Mouse (Mus musculus) cerebellum, postnatal 25 days (tissue): ENCODE measurements around the gene Cmss1.

ENCODE experiments used
- DNase-seq, 2 experiments: peaks; one replicate each; pipeline ENCODE4 v3.0.0; 2021; ENCODE audit warnings: mixed read lengths in 2 of 2

The Cmss1 gene

DNA sequence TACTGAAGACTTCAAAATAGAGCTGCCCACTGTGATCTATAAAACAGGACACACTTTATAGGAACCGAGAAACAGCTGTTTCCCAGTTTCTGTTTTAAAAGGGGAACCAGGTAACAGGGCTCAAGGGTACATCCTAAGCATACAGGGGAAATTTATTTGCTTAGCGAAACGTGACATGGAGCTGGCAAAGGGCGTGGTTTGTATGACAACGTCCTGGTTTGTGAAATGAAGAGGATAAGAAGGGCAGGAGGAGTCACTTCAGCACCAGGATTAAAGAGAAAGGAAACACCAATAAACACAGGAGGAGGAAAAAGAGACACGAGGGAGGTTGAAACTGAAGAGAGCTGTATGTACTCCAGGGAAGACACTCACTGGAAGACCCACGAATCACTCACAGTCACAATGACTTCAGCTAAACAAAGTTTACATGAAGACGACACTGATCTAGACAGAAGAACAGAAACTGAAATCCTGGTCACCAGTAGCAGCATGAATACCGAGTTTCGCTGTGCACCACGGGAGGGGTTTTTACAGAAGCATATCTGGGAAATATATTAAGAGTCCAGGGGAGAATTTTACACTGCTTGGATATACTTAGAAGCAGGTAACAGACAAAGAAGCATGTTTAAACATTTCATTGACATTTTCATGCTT, 269.8 kb downstream of the Cmss1 start:
- no peak for DNase-seq

DNA sequence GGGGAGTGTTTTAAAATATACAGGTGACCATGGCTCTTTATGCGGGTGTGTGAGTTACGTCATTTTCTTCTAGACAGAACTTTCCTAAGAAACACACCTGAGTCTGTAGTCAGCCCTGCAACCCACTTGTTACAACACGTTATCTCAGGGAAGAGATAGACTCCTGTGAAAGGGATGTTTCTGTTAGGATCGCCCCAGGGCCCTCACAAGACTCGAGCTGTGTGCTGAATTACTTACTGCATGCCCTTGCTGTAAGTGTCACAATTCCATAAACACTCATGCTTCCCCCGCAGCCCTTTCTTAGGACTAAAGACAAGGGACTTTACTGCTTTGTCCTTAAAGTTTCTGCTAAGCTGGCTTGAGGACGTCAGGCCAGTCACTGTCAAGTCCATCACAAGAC, 274.4 kb downstream of the Cmss1 start:
- DNase-seq = no peak

DNA sequence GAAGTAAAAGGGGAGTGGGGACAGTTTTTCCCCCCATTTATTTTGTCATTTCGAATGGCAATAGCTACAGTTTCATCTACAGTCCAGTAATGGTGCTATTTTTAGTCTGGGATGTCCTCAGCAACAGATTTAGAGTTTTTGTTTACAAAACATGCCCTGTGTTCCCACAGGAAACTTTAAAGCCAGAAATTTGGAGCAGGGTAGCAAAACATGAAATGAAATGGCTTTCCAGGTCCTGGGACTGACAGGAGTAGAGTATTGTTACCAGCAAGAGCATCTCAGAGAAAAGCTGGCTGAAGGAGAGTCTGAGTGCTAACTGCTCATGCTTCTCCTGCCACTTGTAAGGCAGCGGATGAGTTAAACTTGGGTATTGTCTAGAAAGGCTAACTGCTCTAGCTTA, 276.6 kb downstream of the Cmss1 start:
- DNase-seq = no peak

DNA sequence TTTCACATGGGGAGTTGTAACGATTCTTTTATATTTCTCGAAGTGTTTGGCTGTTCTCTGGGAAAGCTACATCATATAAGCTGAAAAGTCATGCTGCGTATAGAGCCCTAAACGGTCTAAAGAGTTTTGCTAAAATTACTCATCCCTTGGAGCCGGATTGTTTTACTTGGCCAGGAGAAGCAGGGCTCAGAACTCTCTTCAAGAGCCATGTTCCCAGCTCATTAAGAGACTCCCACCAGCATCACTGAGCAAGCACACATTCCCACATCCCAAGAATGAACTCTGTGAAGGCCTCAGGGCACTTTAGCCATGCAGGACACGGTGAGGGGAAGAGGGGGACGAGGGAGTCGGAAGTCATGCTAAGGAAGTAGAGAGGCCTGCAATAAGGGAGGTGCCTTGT, 277.6 kb downstream of the Cmss1 start:
- DNase-seq = no peak

DNA sequence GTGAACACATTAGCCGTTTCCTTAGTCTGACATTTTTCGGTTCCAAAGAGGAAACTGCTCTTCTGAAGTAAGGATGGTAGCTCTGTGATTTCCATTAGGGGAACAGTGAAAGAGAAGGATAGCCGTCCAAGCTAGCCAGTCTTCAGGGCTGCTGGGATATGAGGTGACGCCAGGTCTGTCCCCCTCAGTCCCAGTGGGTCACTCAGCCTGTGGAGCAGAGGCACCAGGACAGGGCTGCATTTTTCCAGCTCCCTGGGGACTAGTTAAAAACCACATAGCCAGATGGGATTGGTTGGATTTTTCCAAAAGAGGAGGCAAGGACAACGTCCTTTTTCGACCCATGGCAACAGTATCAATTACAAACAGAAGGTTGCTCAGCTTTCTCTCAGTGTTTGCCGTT, 279.7 kb downstream of the Cmss1 start:
- DNase-seq = no peak

DNA sequence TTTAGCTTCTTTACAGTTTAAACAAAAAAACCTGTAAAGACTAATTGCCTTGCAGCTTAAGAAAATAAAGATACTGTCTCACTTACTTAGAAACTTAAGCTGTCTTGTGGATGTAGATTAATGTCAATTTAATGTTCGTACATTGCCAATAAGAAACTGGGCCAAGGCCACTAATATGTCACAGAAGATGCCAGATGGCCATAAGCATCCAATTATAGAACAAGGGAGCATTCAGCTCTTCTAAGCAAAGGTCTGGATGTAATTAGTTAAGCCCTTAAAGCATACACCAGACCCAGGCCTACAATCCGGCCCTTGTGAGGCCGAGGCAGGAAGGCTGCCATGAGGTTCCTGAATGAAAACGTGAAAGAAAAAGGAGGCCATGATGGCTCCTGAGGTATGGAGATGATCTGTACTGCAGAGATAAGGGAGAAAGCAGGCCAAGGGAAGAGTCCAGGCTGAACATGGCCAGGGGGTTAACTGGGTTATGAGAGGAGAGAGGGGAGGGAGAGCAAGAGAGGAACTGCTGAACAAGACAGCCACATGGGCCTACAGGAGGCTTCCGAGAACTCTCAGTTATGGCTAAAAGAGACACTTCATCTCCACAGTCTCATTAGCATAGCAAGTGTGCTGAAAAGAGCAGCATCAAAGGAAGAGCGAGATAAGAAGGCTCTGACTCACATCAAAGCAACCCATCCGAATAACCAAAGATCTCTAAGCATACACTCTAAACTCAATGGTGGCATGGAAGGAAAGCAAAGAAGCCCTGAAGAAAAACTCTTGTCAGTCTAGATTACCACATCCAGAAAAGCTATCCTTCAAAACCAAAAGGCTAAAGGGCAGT, 287.2 kb downstream of the Cmss1 start:
- no peak for DNase-seq

DNA sequence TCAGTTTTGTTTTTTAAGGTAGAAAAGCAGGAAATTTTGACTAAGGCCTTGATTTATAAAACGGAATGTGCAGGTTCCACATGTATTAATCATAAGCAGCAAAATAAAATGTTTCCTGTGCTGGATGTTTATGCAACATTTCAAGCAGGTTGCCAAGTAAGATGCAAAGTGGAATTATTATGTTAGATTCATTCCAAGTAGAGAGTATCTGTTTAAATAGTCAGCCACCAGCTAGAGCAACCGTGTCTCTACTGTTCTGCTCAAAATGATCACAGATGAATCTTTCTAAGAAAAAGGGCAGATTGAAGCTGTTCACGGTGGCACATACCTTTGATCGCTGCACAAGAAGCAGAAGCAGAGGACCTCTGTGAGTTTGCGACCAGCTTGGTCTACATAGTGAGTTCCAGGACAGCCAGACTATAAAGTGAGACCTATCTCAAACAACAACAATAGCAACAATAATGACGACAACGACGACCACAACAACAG, 288.0 kb downstream of the Cmss1 start:
- DNase-seq = no peak

DNA sequence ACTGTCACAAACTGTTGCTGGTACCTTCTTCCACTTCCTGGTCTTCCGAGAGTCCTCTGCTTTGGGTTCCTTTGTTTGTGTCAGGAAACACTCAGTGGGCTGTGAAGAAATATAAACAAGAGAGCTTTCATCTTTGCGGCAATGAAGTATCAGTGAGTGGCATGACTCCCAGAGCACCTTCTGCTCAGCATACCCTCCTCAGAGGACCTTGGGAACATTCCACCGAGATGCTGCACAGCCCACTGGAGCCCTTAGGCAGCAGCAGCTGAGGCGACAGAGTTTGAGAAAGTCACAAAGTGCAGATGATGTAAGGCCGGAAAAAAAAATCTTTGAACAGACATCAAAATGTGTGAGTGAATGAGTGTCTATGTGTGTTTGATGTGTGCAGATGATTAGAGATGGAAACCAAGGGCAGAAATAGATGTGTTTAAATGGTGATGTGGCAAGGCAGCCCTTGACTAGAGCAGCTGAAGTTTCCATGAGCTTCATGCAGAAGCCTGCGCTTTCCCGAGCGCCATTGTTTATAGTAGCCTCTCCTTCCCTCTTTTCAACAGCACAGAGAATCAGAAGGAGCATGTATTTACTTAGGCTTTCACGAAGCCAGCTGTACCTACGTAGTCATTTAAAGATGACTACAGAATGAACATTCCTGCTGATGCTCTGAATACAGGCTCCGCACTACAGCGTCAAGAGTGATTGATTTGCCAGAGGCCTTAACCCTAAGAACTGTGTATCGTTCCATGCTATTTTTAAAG, 288.6 kb downstream of the Cmss1 start:
- DNase-seq = no peak

DNA sequence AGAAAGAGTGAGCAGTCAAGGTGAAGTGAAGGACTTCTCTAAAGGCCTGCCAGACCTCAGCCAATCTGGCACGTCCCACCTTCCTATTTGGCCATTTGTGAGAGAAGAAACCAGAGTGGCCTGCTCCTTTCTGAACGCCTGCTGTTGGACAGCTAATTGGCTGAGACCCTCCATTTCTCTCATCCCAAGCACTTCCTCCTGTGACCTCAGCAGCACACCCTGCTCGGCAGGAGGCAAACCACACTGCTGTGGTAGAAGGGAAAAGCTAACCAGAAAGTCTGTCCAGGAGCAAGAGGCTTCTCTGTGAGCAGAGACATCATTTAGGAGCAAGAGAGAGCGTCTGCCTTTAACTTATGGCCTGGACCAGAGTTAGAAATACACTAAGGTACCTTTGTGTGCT, 289.5 kb downstream of the Cmss1 start:
- no peak for DNase-seq

DNA sequence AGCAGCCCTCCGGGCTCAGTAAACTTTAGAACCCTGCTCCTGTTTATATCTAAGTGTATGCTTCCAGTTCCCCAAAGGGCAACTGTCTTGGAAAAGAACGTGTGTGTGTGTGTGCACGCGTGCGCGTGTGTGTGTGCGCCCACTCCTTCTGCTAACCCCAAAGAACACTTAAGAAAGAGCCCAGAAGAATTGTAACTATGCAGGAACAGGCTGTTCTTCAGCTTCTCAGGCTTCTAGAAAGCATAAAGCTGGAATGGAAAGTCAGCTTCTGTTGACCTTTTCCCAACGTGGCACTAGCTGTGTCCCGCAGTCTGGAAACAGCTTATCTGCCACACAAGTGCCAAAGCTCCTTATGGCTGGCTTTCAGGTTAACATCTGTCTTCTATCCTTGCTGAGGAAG, 291.6 kb downstream of the Cmss1 start:
- DNase-seq = no peak

DNA sequence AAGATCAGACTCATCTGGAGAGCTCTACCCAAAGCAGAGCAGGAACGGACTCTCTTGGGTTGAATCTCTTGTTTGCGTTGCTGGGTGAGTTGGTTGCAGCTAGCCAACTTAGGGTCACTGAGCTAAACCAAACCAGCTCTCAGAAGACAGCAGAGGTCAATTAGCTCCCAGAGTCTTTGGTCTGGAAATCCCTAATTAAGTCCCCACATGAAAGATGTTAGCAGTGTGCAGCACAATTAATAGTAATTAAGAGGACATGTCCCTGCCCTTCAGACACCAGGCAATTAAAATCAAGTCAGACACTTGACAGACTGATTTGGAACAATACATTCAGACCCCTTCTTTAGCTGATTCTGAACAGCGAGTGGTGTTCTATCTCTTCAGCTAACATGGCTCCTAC, 292.4 kb downstream of the Cmss1 start:
- DNase-seq = no peak

DNA sequence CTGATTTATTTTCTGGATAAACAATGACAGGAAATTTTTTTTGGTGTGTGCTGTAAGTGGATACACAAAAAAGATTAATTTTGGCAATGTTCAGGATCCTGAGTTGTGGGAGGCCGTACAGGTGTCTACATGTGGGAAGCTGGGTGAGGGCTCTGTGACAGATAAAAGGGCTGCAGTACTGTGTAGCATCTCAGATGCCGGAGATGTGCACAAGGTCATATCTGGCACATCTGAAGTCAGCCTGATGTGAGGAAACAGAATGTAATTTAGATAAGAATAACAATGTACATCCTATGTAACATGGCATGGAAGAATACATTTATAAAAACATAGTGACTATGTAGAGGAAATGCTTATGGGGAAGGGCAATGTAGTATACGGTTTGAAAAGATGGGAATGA, 293.2 kb downstream of the Cmss1 start:
- no peak for DNase-seq

DNA sequence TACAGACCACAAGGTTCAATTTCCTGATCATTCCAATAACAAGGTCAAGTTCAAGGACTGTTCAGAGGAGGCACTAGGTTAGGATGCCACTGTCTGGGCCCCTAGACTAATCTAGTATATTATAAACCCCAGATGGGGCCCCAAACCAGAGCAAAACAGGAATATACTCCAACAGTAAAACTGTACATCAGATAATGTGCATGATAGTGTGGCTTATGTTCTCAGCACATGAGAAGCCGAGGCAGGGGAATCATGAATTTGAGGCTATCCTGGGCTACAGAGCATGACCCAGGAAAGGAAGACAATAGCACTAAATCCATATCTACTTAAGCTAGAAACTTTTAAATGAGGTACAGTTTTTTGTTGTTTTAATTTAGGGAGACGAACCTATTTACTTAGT, 294.5 kb downstream of the Cmss1 start:
- no peak for DNase-seq

DNA sequence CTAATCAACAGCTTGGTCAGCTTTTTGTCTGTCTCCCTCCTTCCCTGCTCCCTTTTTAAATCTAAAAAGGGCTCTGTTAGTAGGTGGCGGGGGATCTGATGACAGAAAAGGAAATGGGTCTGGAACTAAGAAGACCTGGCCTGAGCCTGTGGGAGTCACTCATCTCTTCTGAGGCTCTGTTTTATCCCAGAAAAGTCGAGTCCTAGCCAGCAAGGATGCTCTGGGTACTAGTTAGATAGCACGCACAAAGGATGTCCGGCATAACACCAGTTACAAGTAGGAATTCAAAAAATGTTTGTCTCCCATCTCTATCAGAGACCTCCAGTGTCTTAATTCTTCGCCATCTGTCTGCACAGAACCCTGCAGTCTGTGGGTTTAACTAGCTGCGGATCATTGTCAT, 301.2 kb downstream of the Cmss1 start:
- DNase-seq = no peak

DNA sequence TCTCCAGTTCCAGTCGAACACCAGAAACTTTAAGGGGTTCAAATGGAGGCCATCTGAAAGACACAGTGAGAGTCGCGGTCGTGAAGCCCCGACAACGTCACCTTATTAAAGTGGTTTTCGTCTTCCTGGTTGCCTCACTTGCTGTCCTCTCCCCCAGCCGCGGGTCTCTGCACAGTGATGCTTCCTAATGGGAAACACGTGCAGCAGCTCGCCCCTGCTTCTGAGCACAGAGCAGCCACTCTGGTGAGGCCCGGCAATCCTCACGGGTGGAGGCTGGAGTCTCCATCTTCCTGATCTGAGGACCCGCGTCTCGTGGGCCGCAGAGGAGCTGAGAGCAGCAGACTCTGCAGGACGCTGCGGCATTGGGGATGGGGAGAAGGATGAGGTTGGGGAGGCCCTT, 302.9 kb downstream of the Cmss1 start:
- no peak for DNase-seq

DNA sequence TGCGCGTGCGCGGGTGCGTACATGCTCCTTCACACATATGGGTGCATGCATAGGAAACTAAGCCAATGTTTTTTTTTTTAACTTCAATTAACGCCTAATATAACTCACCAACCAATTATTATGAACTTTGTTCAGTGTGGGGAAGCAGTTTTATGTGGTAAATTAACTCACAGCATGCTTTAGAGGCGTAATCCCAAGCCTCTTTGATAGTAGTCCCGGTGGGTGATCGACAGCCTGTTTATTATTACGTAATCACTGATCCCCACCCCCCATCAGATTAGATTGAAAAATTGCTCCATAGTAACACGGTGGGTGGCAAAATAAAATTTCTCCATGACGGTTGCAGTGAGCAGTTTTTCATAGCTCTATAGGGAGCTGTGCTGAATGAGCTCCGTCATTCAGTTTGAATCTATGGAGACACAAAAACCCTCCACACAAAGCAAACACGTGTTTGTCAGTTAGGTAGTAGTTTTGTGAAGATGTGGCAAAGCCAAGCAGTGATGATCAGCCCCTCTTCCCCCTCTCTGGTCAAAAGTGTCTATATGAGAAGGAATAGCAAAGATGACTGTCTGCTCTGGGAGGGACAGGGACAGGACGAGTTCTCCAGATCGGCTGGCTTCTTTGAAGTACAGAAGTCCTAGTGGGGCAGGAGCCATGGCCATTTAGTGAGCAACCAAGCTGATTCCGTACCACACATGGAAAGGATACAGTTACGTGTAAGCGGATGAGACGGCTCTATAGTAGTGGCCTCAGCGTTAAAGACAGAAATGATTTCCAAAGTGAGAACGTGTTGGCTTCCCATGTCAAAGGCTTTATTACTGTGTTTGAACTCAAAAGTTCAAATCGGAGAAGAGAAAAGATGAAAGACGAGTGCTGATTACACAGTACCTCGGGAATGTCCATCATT, 303.6 kb downstream of the Cmss1 start:
- DNase-seq = no peak

DNA sequence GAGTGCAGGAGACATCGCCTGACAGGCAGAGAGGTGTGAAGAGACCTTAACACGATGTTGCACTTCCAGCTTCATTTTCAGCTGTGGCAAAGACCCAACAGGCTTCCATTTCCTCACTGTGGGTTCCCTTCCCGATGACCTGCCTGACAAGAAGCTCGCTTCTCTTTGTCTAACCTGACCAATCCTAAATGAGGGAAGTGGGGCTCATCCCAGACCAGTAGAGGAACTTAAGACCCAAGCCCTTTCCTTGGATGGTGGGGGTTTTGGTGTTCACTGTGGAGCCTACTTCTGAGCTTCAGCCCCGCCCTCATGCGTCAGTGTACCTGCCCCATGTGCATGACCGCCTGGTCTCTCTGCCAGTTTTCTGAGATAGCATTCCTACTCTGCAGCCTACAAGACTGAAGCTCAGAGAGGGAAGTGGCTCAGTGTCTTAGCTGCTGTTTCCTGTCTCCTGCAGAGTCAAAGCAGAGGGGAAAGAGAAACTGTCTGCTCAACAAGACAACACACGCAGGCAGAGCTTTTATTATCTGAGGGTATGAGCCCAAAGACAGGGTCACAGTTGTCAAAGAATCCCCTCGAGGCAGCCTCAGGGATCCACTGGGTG, 305.1 kb downstream of the Cmss1 start:
- no peak for DNase-seq

DNA sequence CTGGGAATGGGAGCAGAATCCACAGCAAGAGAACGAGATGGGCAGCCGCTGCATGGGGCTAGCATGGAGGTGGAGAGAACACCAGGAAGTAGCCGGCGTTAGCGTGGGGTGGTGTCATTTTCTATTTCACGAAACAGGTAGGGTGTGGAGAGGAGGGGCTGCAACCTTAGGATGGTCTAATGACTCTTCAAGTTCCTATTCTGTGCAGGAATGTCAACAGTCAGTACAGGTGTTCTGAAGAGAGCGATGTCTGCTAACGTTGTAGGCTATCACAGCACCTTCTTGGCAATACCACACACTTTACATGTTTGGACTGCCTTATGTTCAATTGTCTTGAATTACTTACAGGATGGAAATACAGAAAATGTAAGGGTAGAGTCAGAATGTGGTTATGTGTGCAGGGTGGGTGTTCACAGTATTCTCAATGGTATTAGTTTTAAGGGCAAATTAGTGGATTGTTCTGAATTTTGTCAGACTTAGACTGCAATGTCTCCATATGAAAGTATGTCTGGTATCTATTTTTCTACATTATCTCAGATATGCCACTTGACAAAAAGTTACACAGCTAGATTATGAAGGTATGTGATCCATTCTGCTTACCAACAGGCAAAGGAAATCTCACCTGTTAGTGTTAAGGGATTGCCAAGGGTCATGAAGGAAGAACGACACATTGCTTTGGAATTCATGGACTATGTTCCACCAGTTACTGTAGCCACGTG, 311.3 kb downstream of the Cmss1 start:
- DNase-seq = no peak

DNA sequence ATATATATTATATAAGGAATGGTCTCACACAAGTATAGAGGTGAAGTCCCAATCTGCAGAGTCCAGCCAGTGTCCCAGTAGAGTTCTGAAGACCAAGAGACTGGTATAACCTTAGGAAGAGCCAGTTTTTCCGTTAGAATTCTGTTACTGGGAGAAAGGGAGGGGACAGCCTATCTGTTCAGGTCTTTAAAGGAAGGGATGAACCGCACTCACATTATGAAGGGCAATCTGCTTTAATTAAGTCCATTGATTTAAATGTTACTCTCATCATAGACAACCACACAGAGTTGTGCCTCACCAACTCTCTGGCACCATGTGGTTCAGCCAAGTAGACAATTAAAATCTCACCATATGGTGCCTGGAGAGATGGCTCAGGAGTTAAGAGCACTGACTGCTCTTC, 313.9 kb downstream of the Cmss1 start, which contains the start of gene Tmem30c:
TSS of gene Tmem30c (minus strand) at position 101 of the 400 bp plus-strand sequence.
- no peak for DNase-seq

DNA sequence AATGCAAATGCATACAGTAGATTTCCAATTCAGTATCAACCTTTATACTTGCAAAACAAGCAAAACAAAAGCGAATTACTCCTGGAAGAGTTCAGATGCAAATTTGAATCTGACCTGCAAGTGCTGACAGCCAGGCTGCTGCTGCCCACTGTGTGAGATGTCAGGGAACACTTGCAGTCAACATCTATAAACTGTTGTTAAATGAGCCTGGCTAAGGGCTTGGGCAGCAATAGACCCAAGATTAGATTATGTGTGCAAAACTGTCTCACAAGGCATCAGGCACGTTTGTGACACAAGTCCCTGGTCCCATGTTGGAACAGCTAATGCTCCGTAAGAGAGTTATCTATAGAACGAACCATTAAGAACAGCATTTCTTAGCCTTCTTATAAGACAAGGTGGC, 314.4 kb downstream of the Cmss1 start:
- no peak for DNase-seq

DNA sequence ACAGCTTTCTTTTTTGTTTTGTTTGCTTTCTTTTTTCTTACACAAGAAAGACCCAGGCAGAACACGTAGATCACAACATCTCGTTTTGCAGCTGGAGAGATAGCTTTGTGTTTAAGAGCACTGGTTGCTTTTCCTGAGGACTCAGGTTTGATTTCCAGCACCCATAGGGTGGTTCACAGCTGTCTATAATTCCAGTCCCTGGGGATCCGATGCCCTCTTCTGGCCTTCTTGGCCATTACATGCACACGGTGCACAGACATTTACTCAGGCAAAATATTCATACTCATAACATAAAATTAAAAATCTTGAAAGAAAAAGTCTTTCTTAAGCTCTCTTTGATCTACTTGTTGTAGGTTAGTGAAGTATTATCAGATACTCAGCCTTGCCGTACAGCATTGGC, 315.0 kb downstream of the Cmss1 start:
- DNase-seq = no peak
